Mouse (Mus musculus): Measurements from ENCODE around the gene Gm45213.

The Gm45213 gene

DNA sequence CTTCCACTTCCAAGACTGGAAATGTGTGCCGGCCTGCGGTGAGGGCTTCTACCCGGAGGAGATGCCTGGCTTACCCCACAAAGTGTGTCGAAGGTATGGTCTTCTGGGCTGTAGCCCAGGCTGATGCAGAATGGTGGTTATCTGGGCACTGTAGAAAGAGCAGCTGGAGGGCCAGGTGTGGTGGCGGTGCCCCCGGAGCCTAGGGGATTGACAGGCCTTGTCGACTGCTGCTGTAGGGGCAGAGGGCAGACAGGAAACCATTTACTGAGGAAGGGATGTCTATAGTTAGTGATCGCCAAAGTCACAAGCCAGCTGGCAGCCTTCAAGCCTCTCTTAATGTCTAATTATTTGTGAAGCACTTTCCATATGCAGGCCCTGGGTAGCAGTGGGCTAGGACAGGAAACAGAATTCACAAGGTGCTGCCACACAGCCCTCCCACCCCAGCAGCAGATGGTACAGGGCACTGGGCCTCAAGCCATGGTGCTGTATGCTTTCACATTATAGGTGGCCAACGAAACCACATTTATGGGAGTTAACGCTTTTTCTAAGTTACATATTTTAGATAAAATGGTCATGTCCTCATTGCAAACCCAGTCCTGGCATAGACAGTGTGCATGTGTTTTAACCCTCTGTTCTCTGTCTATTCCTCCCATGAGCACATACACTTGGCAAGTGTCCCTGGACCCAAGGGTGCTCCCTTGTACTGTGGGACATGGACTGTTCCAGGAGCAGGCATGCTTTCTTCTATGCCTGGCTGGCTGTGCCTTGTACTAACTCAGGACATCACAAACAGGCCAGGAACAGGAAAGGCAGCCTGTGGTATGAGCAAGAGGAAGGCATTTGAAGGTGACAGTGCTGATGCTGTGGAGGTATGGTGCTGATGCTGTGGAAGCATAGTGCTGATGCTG, at the start of gene Gm45213:
Gene Gm45213 (plus strand): TSS at position 51 of the 908 bp plus-strand sequence.
- peak; percentile 70 to 72 for DNase-seq

DNA sequence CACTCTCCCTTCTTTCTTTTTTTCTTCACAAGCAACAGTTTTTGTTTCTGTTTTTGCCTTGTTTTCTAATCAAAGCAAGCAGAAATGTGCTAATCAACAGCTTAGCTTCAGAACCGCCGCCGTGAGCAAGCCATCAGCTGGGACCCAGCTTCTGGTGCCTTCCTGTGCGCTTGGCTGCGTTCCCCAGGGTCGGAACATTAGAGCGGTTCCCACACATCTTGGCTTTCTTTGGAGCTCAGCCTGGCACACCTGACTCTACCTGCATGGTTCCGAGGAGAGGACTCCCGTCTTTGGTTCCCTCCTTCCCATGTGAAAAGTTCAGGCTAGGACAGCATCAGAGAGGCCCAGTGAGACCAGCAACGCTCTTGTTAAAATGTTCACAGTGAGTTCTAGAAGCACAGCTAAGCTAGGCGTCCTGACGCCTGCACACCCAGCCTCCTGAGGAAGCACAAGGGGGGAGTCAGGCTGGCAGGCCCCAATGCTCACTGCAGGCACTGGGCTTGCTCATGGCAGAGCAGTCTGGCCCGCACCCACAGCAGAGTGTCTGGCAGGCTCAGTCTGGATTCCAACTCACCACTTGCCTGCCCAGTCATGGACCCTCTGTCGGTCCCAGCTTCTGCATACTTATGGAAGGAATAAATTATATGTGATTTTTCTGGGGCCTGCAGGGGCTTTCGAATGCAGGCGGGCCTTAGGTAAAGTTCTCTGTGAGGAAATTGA, 42.2 kb upstream of the Gm45213 start:
- peak; percentile 67 to 78 for DNase-seq

DNA sequence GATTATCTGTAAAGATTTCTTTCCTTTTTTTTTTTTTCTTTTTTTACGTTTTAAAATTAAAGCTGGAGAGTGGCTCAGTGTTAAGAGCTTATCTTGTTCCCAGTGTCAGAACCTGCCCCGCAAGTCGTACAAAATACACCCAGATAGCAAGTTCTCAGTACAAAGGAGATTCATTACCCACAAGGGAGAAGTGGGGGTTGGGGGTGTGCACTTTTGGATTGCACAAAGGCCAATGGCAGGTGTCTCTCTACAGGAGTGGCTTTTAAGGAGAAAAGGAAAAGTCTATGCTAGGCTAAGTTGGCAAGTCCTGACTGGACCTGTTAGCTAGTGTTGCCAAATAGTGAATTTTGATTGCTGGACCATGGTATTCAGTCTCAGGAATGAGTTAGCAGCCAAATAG, 41.6 kb upstream of the Gm45213 start:
- DNase-seq: peak in 1 of 2 experiments; percentile 51

DNA sequence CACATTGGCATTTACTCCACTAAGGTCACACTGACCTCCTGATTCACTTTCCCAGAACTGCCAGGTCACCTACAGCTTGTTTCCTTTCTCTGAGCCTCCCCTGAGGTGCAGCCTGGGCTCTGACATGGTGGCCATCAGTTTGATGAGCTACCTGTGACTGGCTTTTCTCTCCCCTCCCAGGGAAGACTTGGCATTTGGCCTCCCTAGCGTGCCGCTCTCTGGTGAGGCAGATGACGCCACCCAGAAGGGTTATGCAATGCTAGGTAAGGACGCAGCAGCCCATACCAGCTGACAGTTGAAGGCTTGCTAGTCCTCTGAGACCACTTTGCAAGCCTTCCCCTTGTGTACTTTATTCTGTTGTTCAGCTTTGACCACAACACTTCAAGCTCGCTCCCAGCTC, 40.0 kb upstream of the Gm45213 start:
- DNase-seq: peak in 1 of 2 experiments; percentile 32

DNA sequence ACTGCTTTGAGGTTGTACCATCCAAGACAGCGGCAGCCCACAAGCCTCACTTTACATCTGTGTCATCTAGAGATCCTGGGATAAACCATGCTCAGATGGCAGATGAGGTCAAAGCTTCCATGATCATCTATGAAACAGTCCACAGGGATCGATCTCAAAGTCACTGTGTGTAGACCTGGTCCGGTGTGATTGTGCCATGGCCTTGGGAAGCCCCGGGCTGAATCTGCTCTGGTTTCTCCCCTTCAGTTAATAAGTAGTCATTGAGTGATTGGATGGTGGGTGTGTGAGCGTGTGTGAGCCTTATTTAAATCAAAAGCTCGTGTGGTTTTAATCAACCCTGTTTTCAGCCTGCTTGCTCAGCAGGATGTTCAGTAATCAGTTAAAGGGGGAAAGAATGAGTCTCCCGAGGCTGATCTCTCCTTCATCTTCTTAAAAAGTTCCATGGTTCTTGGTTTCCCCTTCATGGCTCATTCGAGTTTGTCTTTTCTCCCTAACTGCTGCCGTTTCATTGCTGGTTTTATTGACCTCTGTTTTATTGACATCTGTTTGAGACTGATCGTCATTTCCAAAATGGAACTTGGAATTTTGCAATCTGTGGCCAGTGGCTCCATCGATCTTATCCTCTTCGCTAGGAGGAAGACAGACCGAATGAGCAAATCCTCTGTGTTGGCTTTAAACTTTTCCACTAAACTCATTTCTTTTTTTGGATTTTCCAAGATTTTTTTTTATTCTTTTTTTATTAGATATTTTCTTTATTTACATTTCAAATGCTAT, 39.4 kb upstream of the Gm45213 start:
- DNase-seq: no peak

DNA sequence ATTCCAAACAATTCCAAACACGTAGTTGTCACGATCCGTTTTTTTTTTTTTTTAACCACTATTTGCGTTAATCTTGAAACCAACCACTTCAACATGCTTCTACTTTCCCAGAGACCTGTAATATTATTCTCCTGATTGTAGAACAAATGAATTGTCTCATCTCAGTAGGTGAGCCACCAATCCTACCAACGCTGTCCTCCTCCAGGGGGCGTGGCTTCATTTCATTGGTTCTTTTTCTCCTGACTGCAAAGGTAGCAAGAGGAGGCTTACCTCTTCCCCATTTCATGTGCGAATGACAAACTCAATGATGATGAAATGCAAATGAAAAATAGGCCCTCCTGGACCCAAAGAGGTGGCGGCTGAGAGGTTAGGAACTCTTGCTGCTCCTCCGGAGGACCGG, 38.3 kb upstream of the Gm45213 start:
- DNase-seq: no peak

DNA sequence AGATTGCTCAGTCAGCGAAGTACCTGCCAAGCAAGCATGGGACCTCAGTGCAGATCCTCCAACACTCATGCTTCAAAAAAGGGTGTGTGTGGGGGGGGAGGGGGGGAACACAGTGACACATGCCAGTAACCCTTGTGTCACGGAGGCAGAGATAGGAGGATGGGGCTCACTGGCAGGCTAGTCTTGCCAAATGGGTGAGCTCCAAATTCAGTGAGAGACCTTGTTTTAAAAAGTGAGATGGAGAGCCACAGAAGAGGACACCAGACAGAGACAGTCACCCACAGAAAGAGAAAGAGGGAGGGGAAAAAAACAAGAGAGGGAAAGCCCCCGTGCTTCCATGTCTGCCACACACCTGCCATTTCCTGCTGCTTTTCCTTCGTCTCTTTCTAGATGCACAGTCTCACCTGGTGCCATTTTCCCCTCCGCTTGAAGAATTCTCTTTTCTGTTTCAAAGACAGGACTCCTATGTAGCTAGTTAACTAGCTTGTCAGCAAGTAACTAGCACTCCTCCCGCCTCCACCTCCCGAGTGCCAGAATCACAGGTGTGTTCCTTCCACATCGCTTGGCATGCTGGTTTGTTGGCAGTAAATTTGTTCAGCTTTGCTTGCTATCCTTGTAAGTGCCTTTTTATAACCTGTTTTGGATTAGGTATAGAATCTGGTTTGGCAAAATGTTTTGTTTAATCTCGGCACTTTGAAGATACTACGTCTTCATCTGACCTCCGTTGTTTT, 35.1 kb upstream of the Gm45213 start:
- peak; percentile 84 to 93 for DNase-seq

DNA sequence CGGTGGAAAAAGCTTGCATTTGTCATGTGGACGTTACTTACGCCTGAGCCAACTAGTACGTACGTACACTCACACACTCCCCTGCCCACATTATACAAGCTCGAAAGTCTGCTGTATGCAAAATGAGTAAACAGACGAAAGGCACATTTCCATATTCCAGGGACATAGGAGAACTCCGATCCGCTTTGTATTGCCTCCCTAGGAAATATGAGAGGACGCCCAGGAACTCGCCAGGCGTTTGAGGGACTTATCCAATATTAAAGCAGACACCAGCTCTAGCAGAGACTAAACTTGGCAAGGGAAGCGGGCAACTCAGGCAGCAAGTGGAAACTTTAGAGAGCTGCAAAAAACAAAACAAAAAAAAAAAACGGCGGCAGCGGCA, 34.5 kb upstream of the Gm45213 start:
- DNase-seq: peak in 1 of 2 experiments; percentile 39

DNA sequence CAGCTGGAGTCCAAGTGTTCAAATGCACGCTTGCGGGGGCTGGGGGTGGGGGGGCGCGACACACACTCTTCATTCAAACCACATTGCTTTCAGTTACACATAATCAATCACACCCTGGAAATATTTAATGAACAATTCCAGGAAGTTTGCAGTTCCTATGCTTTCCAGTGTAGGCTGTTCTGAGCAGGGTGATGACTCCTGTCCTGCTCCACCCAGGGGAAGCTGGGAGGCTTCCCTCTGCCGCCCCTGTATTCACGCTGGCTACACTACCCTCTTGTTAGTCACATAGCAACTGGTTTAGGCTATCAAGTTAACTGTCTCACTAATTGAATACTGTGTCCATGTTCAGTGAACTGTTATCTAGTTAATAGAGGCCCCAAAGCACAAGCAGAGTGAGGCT, 32.9 kb upstream of the Gm45213 start:
- no peak for DNase-seq

DNA sequence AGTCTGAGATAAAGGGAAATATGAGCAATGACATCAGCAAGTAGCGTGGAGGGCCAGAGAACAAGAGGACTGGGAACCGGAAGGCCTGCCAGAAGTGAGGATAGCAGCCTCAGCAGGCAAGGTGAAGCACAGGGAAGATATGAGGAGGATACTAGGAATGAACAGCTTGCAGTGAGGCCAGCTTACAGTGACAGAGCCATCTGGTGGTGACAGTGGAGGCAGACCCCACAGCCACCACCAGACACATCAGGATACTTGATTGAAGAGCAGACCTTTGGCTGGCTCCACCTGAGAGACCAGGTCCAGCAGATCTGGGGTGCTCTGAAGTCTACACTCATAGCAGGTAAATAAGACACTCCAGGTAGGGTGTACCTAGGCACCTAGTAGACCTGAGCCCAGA, 15.7 kb upstream of the Gm45213 start:
- DNase-seq: peak; percentile 71

DNA sequence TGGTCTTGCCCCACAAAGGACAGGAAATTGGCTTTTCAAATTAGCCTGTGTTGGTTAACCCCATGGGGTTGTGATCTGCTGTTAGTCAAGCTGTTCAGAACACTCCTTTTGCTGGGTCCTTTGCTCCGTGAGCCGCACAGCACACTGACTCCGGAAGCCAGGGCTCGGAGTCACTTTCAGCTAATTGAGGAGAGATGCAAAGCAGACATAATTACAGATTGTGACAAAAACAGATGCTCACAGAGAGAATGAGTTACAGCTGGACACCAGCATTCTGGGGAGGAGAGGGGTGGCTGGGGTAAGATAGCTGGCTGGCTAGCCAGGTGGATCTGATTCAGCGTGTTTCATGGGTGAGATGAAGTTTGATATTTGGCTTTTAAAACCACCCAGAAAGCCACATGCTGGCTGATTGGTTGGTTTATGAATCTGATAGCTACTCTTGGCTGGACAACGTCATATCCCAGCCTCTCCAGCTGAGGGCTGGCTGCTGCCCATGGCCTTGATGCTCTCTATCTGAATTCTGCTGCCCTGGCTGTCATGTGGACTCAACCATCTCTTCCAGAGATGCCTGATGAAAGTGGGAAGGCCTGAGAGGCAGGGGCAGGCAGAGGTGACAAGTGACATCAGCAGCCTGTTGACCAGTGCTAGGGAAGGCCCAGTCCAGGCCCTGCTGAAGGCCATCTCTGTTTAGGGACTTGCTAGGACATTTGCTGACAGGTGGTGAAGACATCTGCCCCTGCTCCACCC, 14.5 kb upstream of the Gm45213 start:
- DNase-seq: no peak

DNA sequence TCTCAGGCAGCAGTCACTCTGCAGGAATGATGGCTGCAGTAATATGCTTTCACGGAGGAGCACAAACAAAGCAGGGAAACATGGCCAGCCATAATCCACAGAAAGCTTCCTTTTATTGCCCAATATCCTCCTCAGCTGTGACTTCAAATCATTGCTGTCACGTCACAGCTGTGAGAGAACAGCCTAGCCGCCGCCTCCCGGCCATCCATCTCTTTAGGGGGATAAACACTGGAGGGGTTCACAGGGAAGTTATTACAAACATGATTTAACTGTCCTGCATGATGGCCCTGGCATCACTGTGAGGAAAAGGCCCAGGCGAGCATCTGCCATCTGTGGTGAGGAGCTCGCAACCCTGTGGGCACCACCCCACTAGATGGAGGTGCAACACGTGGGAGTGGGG, 6.6 kb upstream of the Gm45213 start:
- no peak for DNase-seq

DNA sequence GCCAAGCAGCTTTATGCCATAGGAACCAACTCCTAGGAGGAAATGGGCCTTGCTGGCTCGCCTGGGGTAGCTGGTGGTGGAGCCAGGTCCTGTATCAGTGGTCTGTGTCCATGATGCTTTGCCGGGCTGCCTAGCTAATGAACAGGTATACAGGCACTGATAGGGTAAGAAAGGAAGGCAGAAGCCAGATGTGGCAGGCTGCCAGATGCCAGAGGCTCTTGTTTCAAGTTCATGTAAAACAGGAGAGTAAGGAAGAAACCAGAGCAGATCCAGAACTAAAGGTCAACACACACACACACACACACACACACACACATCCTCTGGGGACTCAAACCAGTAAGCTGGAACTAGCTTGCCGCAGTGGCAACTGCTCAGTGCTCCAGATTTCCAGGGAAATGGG, 5.1 kb upstream of the Gm45213 start:
- no peak for DNase-seq

DNA sequence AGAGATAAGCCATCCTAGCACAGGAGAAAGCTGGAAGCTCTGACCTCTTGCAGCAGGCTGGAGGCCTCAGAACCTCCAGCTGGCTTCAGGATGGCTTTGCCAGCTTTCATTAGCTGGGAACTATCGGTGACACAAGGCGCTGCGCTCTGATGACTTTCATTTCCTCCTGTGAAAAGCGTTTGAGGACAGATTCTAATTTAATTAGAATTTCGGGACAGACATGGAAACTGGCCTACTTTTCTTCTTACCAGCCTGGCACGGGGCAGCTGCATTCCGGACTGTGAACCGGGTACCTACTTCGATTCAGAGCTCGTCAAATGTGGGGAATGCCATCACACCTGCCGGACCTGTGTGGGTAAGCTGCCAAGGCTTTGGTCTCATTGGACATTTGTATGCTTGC, 4.7 kb upstream of the Gm45213 start:
- DNase-seq: peak; percentile 58 to 62

DNA sequence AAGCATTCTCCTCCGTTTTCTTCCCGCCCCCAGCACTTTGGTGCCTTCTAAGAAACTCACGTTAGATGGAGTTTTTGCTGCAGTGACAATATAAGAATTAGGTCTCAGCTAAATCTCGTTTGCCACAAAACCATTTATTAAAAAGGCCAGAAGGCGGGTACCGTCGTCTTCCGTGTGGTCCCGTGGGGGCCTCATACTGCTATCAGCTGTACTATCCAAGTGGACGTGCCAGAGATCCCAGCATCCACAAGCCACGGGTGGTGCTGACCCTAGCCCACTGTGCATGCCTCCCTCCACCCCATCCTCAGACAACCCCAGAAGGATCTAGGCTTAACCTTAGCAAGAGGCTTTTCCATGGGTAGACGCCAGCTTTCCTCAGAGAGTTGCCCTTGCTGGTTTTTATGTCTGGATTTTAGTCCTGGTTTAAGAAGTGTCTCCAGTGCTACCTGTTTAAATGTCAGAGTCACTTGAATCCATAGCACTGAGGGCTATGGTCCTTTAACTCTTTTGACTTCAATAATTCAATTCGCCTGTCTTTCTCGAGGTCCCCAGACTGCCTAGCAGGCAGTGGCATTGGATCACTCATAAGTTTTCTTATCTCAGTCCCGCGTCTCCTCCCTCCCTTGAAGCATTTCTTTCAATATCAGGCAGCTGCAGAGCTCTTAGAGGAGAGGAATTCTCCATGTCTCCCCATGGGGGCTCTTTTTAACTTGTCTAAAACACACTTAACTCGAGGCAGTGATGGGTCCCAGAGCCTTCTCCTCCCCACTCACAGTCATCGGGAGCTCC, 3.2 kb upstream of the Gm45213 start:
- no peak for DNase-seq

DNA sequence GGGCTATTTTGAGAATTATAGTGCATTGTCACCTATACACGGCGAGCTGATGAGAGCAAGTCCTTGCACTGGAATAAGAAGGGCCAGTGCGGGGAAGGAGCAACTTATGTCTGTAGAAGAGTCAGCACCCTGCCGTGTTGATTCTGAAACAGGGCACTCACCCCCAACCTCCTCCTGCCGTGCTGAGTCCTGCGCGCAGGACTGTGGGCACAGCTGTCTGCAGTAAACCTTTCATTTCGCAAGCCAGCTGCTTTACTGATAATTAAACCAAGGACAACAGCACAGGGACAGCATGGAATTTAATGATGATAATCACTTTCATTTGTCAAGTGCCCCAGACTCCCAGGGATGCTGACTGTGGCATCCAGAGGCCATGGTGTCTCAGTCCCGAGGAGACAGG, 1.2 kb downstream of the Gm45213 start:
- DNase-seq: no peak

DNA sequence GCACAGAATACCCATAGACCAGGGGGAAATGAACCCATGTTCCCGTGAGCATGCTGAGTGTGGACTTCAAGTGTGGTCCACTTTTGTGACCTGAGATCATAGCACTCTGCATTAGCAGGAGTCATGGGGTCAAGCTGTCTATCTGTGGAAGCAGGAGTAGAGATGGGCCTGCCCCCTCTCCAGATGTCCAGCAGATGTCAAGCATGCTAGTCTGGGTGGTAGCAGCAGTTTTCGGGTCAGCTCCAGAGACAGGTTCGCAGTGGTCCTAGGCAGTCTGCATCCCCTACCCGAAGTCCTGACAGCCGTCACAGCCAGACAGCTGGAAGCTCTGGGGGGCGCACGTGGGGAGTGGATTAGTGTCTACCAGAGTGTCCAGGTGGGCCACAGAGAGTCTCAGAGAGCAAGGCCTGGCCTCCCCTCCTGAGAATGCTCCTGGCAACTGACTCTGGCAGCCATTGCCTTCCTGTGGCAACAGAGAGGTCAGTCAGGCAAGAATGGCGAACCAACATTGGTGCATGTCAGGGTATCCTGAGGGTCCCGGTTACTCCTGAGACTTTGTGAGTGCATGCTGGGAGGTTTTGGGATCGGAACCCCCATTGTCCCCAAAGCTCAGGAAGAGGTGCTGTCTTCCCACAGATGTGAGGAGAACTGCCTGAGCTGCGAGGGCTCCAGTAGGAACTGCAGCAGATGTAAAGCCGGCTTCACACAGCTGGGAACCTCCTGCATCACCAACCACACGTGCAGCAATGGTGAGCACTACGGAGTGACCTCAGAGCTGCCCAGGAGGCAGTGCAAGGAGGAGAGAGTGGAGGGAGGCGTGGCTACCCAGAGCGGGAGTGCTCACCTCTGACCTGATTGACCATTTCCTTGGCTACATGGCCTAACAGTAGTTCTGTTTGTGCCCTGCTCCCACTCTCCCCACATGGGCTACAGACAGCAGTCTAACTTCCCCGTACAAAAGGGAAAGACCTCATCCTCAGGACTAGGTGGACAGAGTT, 3.8 kb downstream of the Gm45213 start:
- no peak for DNase-seq

DNA sequence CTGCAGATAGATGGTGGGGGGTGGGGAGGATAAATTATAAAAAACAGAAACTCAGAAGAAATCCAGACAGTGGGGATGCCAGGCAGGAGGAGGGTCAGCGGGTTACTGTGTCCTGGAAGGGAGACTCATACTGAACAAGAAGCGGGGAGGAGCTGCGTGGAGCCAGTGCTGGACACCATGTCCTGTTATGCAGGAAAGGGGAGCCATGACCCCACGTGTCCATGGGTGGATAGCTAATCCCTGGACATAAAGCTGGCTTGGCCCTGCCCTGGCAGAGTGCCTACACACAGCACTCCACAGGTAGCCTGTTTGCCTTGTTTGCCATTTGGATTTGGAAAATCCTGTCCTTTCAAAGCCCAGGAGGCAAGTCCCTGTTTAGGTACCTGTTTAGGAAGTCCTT, 4.6 kb downstream of the Gm45213 start:
- no peak for DNase-seq

DNA sequence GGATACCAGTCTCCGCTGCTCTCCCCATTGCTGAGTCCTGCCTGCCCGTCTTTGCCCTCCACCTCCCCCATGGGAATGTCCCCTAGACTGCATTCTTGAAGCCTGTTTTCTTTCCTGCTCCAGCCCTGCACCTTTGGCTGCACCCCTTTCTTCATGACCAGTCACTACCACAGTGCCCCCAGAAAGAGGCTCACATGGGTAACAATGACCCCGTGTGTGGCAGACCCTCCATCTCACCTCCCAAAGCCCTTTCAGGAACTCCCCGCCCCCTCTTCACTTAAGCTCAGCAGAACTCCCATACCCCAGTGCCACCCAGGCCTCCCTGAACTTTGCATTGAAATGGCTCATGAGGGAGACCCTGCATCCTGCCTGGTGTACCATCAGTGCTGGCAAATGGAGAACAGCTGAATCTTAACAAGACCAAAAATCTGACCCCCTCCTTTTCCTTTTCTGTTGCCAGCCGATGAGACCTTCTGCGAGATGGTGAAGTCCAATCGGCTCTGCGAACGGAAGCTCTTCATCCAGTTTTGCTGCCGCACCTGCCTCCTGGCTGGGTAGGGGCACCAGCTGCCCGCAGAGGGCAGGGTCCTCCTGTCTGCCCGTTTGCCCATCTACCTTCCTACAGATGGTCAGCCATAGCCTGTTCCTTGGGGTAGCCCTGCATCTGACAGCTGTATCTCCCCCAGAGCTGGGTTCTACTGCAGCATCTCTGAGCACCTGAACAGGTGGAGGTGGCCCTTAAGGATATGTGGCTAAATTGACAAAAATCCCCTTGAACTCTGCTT, 5.2 kb downstream of the Gm45213 start:
- no peak for DNase-seq
